Mouse (Mus musculus) intestine, embryonic 14.5 days (tissue): ENCODE measurements around the gene Jmjd4. TPM values are rescaled to one million over a fixed set of nuclear protein-coding genes. Genes with fewer than 3 reads are reported as not detected.
A peak's percentile ranks its signal among the peaks of the same experiment; 100 is the strongest.

Experiments used
- ATAC-seq: fragments of 200-750 bp; cut with Nextera tagmentation; replicated peaks from 2 replicates; pipeline ENCODE4 v1.8.0; 2017; ENCODE audit warnings: low read depth, moderate number of reproducible peaks, moderate TSS enrichment, moderate library complexity; ENCODE audit not compliant: low FRiP score, low TSS enrichment
- DNase-seq: peaks from one replicate; pipeline ENCODE4 v3.0.0-alpha.2; 2018; ENCODE audit warnings: low spot score
- H3K27ac ChIP-seq: fragments of 300-500 bp; sonication (generic); 2 replicates; pipeline ENCODE4 v1.5.1; 2014; ENCODE audit warnings: low read depth, mild to moderate bottlenecking, control low read depth
- H3K27me3 ChIP-seq: fragments of 300-500 bp; sonication (generic); replicated peaks from 2 replicates; pipeline ENCODE4 v1.6.1; 2014; ENCODE audit warnings: low read length, control low read depth; ENCODE audit not compliant: control insufficient read depth, insufficient read depth
- H3K36me3 ChIP-seq: fragments of 300-500 bp; sonication (generic); 2 replicates; pipeline ENCODE4 v1.6.1; 2014; ENCODE audit warnings: low read length, control low read depth; ENCODE audit not compliant: control insufficient read depth, insufficient read depth
- H3K4me1 ChIP-seq: fragments of 300-500 bp; sonication (generic); replicated peaks from 2 replicates; pipeline ENCODE4 v1.6.1; 2014; ENCODE audit warnings: low read length, control low read depth, mixed read lengths; ENCODE audit not compliant: control insufficient read depth, insufficient read depth
- H3K4me2 ChIP-seq: fragments of 300-500 bp; sonication (generic); 2 replicates; pipeline ENCODE4 v1.6.1; 2014; ENCODE audit warnings: low read length
- H3K4me3 ChIP-seq: fragments of 300-500 bp; sonication (generic); 2 replicates; pipeline ENCODE4 v1.5.1; 2014; ENCODE audit warnings: low read depth, low read length, control low read depth, mixed read lengths
- H3K9ac ChIP-seq: fragments of 300-500 bp; sonication (generic); 2 replicates; pipeline ENCODE4 v1.6.1; 2014; ENCODE audit warnings: mild to moderate bottlenecking, low read length
- H3K9me3 ChIP-seq: fragments of 300-500 bp; sonication (generic); 2 replicates; pipeline ENCODE4 v1.6.1; 2016; ENCODE audit warnings: low read length, control low read depth; ENCODE audit not compliant: control insufficient read depth
- WGBS: fragments of 180-500 bp; shearing (Covaris S2); extraction: QIAGEN DNeasy Blood & Tissue Kit; methylation state at CpG from one replicate; pipeline ENCODE4 v1.1.7; 2014; 5-methylcytosine and 5-hydroxymethylcytosine counted together
- polyA plus RNA-seq: library from polyadenylated mRNA; unstranded; fragments of >200 nt; fragmentation: Nextera tagmentation; extraction: Ambion mirVana; gene quantifications from 2 replicates; pipeline ENCODE4 v1.2.1, GENCODE M21; 2014

Gene Jmjd4
- 11.1 and 12.4 TPM in 2 replicates for polyA plus RNA-seq

DNA sequence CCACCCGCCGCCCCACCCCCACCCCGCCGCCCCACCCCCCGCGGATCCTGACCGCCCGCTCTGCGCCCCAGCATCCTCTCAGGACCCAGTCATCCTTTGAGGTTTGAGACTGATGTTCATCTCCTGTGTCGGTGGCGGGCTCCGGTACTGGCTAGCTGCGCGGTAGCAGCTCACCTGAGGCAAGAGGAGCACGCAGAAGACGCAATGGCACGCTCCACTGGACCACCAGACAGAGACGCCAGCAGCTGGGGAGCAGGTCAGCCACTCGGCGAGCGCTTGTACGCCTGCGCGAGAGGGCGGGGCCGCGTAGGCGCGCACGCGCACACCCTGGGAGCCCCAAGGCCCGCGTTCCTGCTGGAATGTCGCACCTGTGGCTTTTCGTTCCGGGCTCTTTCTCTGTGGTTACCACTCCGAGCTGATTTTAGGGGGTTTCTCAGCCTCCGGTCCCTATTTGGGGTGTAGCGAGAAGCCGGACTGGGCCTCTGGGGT, at the start of gene Jmjd4:
Gene Jmjd4 (plus strand): TSS at position 305 of the 489 bp plus-strand sequence.
- peak within 1 kb of the TSS; percentile 95 for H3K4me2 ChIP-seq
- peak; percentile 94 for ATAC-seq

DNA sequence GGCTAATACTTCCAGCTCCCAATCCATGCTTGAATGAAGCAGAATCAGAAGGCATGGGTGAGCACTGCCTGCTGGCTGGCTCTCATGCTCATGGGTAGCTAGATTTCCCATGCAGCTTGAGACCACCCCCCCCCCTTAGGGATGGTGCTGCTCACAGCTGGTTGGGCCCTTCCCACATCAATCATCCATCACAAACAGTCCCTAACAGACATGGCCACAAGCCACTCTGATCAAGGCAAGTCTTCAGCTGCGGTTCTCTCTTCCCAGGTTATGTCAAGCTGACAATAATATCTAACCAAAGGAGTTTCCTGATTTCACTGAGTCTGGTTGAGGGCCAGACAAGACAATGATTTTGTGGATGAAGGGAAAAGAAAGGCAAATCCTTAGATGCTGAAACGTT, 49.0 kb upstream of the Jmjd4 start:
- Histone ChIP-seq H3K9me3 (no peaks in the 10 kb centered on the region), H3K4me1 (no peaks in the 10 kb centered on the region; the same call in 1 of the 2 replicates), H3K4me3 (no peak overlapping the region), H3K27ac (no peak overlapping the region), H3K36me3 (peaks cover 6% of the 10 kb centered on the region; the same call in 1 of the 2 replicates), H3K27me3 (no peaks in the 10 kb centered on the region), H3K9ac (no peak overlapping the region), H3K4me2 (no peak overlapping the region)
- WGBS = 71% methylated on average over 2 of the region's 2 CpGs
- DNase-seq (no peak), ATAC-seq (no peak)

More for the DNA sequence above, at the start of gene Jmjd4:
- Histone ChIP-seq H3K4me3 (peak within 1 kb of the TSS; percentile 87), H3K9ac (peak within 1 kb of the TSS; percentile 75), H3K36me3 (peaks cover 33% of the 10 kb centered on the region), H3K27ac (peak within 1 kb of the TSS; percentile 77; the same call in 1 of the 2 replicates), H3K27me3 (no peaks in the 10 kb centered on the region), H3K9me3 (no peaks in the 10 kb centered on the region), H3K4me1 (peaks cover 16% of the 10 kb centered on the region)
- WGBS = under 1% methylated on average over 36 of the region's 40 CpGs
- peak; percentile 93 for DNase-seq

DNA sequence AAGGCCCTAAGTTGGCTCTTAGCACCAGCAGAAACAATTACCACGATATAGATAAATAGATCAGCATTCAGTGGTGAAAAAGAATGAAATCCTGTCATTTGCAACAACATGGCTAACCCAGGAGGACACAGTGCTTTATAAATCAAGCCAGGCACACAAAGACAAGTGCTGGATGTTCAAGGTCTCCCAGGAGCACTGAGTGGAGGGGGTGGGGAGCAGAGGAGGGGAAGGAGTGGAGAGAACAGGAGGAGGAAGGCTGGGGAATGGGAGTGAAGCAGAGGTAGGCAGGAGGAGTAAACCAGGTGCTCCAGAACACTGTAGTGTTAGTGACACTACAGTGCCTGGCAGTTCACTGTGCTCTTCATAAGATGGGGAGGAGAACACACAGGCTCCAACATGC, 44.1 kb upstream of the Jmjd4 start:
- H3K4me2 ChIP-seq = no peak overlapping the region
- WGBS = 88% methylated on average over 1 of the region's 1 CpGs
- no peaks in the 10 kb centered on the region for H3K4me1 ChIP-seq
- no peak overlapping the region for H3K9ac ChIP-seq
- H3K36me3 ChIP-seq = peaks cover 30% of the 10 kb centered on the region
- no peak overlapping the region for H3K4me3 ChIP-seq
- H3K27ac ChIP-seq = no peak overlapping the region
- DNase-seq (no peak), ATAC-seq (no peak)
- H3K9me3 ChIP-seq = no peaks in the 10 kb centered on the region
- H3K27me3 ChIP-seq = no peaks in the 10 kb centered on the region

DNA sequence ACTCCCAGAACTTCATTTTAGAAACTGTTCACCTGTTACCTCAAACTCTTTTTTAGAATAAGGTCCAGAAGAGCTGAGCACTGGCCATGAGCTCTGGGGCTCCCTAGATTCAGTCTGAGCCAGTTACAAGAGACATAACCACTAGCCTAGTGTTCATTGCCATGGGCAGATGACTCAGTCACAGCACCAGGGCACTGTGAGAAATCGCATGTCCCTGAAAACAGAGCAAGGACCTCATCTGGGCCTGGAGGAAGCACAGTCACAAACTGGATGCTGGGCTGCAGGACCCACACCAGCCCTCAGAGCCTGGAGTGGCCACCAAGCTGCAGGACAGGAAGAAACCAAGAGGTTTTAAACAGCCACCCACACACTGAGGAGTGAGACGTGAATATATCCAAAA, 39.0 kb upstream of the Jmjd4 start:
- WGBS = 74% methylated on average over 2 of the region's 2 CpGs
- Histone ChIP-seq H3K4me2 (no peak overlapping the region), H3K4me3 (no peak overlapping the region), H3K9ac (no peak overlapping the region), H3K9me3 (no peaks in the 10 kb centered on the region), H3K36me3 (peaks cover 38% of the 10 kb centered on the region), H3K27ac (no peak overlapping the region), H3K4me1 (no peaks in the 10 kb centered on the region), H3K27me3 (no peaks in the 10 kb centered on the region)
- DNase-seq = no peak
- no peak for ATAC-seq

DNA sequence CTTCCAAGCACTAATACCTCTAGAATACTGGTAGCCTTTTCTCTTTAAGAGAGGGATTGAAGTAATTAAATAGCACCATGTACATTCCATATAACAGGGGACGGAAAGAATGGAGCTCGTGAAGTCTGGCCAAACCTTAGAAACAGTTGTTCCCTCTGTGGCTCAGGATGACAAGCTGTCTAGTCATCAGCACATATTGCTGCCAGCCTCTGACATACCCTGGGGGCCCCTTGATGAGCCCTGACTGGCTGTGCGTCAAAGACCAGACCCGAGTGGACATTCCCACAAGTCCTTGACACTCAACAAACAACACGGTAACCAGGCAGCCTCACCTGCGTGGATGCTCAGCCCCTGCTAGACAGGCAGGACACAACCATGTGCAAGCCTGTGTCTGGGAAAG, 37.8 kb upstream of the Jmjd4 start:
- DNase-seq (no peak), ATAC-seq (no peak)
- Histone ChIP-seq H3K9me3 (no peaks in the 10 kb centered on the region), H3K27ac (no peak overlapping the region), H3K4me2 (no peak overlapping the region), H3K27me3 (no peaks in the 10 kb centered on the region), H3K36me3 (peaks cover 33% of the 10 kb centered on the region; the same call in 1 of the 2 replicates), H3K9ac (no peak overlapping the region), H3K4me3 (no peak overlapping the region), H3K4me1 (no peaks in the 10 kb centered on the region)
- 87% methylated on average over 6 of the region's 6 CpGs for WGBS

DNA sequence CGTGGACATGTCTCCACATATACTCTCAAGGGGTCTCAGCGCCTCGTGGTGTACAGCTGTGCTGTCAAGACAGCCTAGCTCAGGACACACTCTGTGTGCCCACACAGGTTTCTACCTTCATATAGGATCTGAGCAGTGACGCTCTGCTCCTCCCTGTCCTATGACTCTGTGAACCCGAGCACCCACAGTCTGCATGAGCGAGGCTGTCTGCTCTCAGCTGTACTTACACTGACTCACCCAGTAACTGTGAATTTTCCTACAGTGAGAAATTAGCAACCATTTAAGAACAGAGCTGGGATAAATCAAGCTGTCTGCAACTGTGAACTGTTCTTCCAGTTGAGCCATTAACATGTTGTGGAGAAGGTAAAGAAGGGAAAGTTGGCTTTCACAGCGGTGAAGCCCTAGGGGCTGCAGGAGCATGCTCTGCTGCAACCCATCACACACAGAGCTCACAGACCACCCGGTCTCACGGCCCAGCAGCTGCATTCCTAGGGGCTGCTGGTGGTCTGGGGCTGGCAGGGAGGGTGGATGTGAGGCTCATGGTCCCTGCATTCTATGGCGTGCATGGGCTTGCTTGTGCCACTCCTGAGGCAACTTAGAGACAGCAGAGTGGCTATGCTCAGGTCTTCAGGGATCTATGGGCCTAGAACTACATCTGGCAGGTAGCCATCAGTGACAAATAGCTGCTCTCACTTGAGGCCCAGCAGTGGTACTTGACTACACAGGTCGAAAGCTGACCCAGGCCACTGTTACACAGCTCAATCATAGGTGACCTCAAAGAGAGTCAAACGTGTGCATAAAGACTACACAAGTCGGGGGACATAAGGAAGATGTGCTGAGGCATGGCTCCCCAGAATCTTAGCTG, 36.6 kb upstream of the Jmjd4 start:
- no peak overlapping the region for H3K4me2 ChIP-seq
- no peaks in the 10 kb centered on the region for H3K4me1 ChIP-seq
- DNase-seq (no peak), ATAC-seq (no peak)
- peaks cover 29% of the 10 kb centered on the region for H3K36me3 ChIP-seq
- no peak overlapping the region for H3K27ac ChIP-seq
- no peaks in the 10 kb centered on the region for H3K9me3 ChIP-seq
- 66% methylated on average over 13 of the region's 13 CpGs for WGBS
- H3K9ac ChIP-seq = no peak overlapping the region
- no peaks in the 10 kb centered on the region for H3K27me3 ChIP-seq
- H3K4me3 ChIP-seq = no peak overlapping the region

DNA sequence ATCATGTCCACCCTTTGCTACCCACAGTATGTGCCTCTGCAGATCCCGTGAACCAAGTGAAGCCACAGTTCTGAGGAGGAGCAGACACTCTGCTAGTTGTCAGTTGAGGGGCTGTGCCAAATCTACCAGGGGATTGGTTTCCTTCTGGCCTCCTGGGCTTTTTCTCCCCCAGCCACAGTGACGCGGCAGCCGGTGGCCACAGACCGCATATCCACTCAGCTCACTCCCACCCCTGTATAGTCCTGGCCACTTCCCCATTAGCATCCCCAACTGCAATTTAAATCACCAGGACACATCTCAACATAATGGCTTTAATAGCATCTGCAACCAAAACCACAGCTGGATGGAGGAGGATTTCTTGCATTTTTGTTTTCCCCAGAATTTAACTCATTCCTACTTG, 31.1 kb upstream of the Jmjd4 start:
- DNase-seq = no peak
- no peak overlapping the region for H3K4me3 ChIP-seq
- H3K9me3 ChIP-seq = no peaks in the 10 kb centered on the region
- H3K27me3 ChIP-seq = no peaks in the 10 kb centered on the region
- H3K27ac ChIP-seq = no peak overlapping the region
- ATAC-seq = no peak
- no peaks in the 10 kb centered on the region for H3K4me1 ChIP-seq
- H3K4me2 ChIP-seq = no peak overlapping the region
- H3K36me3 ChIP-seq = peaks cover 52% of the 10 kb centered on the region
- 72% methylated on average over 5 of the region's 5 CpGs for whole genome bisulfite sequencing
- H3K9ac ChIP-seq = no peak overlapping the region

DNA sequence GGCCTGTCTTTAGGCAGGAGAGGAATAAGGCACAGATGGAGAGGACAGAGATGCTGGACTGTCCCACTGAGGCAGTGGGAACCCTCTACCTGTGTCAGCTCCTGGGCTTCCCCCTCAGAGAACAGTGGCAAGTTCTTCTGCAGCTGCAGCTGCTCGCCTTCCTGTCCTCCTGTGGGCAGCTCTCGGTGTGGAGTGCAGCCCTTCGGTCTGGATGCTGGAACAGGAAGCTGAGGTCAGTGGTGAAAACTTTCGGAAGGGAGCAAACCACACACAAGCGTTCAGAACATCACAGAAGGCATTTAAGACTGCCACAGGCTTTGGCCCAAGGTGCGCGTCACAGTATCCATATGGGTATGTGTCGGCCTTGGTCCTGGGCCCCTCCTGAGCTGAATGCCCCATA, 28.4 kb upstream of the Jmjd4 start:
- H3K4me2 ChIP-seq = no peak overlapping the region
- DNase-seq (no peak), ATAC-seq (no peak)
- no peaks in the 10 kb centered on the region for H3K27me3 ChIP-seq
- no peaks in the 10 kb centered on the region for H3K9me3 ChIP-seq
- H3K27ac ChIP-seq = no peak overlapping the region
- 83% methylated on average over 8 of the region's 8 CpGs for WGBS
- no peak overlapping the region for H3K9ac ChIP-seq
- H3K4me3 ChIP-seq = no peak overlapping the region
- peaks cover 57% of the 10 kb centered on the region for H3K36me3 ChIP-seq
- H3K4me1 ChIP-seq = no peaks in the 10 kb centered on the region

DNA sequence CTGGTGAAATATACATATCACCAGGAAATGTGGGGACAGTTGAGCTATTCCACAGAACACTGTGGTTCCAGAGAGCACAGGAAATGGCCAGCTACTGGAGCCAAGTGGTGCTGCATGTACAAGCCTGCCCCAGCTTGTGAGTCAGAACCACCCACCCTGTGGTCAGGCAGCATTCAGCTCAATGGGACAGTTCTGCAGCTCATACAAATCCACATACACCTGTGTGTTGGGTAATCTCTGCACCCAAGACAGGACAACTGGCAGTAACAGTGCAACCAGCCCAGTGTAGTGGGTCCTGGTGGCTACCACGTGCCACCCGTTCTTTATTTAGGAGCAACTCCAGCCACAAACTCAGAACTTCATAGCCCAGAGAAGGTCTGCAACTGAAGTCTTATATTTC, 27.9 kb upstream of the Jmjd4 start:
- no peaks in the 10 kb centered on the region for H3K27me3 ChIP-seq
- ATAC-seq = no peak
- no peak overlapping the region for H3K27ac ChIP-seq
- H3K4me2 ChIP-seq = no peak overlapping the region
- H3K4me3 ChIP-seq = no peak overlapping the region
- H3K9ac ChIP-seq = no peak overlapping the region
- no peaks in the 10 kb centered on the region for H3K9me3 ChIP-seq
- DNase-seq = no peak
- H3K4me1 ChIP-seq = no peaks in the 10 kb centered on the region
- peaks cover 58% of the 10 kb centered on the region for H3K36me3 ChIP-seq
- 95% methylated on average over 2 of the region's 2 CpGs for WGBS
